Mouse (Mus musculus): Measurements from ENCODE around the gene Zfp956.

DNA sequence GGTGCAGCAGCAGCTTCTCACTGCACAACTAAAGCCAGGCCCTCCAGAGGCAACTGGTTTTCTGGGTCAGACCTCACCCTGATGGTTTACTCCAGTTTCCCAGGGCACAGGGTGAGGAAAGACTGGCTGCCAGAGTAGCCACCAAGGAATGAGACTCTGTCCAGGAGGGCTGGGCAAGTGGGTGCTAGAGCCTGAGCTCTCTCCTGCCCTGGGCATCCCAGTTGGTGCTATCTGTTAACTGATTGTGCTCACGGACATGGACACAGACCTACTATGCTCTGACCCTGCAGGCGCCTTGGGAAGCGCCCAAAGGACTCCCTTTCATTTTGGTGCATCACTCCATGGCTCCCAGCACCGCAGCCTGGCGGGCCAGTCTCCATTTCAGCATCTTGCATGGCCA is 46.9 kb upstream of the Zfp956 start:
- no peak for TF ChIP-seq POLR2A (IDR thresholded peaks at IDR 0.05; ENCODE audit: extremely low read depth, insufficient read depth, low read length)
- no peak for TF ChIP-seq CTCF (IDR thresholded peaks at IDR 0.05; ENCODE audit: low read depth, low read length)

Measured in liver, adult 2 months (tissue).